Mouse (Mus musculus): ENCODE measurements around the gene Smad3. TPM values are rescaled to one million over a fixed set of nuclear protein-coding genes. Genes with fewer than 3 reads are reported as not detected.

Smad3 gene
- polyA plus RNA-seq, 1 experiment from 2014 or later = 9.0 TPM

DNA sequence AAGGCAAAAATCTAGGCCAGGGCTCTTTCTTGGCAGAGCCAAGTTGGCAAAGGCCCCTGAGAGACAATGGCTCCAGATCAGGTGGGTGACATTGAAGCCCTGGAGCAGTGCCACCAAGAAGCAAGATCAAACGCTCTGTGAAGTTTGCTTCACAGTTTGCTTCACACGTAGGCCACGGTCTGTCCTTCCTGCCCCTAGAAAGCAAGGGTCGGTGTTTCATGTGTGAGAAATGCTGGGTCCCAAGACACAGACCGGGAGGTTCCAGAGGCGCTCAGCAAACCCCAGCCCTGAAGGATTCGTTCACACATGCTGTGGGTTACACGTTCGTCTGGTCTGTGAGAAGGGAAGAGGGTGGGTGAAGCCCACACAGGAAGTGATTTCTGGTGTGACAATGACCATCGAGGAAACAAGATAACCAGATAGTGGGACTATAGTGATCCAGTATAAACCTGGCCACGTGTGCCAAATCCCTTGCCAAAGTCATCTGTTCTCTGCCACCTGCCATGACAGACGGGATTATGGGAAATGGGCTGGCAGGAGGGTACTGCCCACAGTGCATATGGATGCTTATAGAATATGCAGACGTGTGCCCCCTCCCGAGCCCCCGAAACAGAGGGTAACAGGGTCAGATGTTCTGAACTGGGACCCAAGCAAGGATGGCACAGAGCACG is 37.9 kb downstream of the Smad3 start:
- DNase-seq (ENCODE audit: low spot score) = no peak
- Histone ChIP-seq H3K4me3 (replicated peaks; ENCODE audit: low read length) (no peak overlapping the region), H3K4me1 (replicated peaks; ENCODE audit: control insufficient read depth, insufficient read depth, low read length) (peaks cover 10% of the 10 kb centered on the region; the same call in 1 of the 2 replicates), H3K4me2 (replicated peaks) (no peak overlapping the region), H3K36me3 (replicated peaks; ENCODE audit: control insufficient read depth, insufficient read depth) (no peaks in the 10 kb centered on the region), H3K27me3 (ENCODE audit: control insufficient read depth, insufficient read depth, low read length) (no peaks in the 10 kb centered on the region), H3K9me3 (ENCODE audit: control insufficient read depth, low read length) (no peaks in the 10 kb centered on the region), H3K9ac (no peak overlapping the region), H3K27ac (no peak overlapping the region)
- WGBS = 82% methylated on average over 16 of the region's 16 CpGs
- ATAC-seq (ENCODE audit: low FRiP score) = no peak

DNA sequence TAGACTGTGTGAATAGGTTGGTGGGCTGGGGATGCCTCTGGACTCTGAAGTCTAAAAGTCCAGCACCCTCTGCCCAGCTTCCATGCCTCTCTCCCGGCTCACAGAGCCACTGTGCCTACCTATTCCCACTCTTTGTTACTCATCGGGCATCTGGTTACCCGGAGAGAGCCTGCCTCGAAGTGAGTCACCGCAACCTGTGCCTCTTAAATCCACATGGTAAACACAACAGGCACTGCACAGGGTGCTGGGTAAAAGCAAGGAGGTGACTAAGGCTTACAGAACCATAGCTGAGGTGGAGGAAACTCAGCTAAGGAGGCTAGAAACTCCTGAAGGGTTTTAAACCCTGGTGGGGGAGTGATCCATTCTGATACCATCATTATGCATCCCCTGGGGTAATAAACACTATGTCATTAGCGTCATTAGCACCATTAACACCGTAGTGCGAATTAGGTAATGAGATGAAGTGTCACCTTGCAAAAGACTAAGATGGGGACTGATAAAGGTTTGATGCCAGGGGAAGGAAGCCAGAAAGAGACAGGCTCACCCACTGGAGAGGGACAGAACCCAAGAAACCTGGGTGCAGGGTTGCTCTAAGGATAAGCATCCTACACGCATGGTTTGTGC is 38.9 kb downstream of the Smad3 start:
- H3K4me3 ChIP-seq (replicated peaks; ENCODE audit: low read length) = no peak overlapping the region
- H3K36me3 ChIP-seq (replicated peaks; ENCODE audit: control insufficient read depth, insufficient read depth) = no peaks in the 10 kb centered on the region
- no peaks in the 10 kb centered on the region for H3K27me3 ChIP-seq (ENCODE audit: control insufficient read depth, insufficient read depth, low read length)
- H3K9ac ChIP-seq = no peak overlapping the region
- H3K27ac ChIP-seq = no peak overlapping the region
- no peak overlapping the region for H3K4me2 ChIP-seq (replicated peaks)
- no peak for ATAC-seq (ENCODE audit: low FRiP score)
- no peak for DNase-seq (ENCODE audit: low spot score)
- 88% methylated on average over 9 of the region's 9 CpGs for WGBS
- peaks cover 10% of the 10 kb centered on the region; the same call in 1 of the 2 replicates for H3K4me1 ChIP-seq (replicated peaks; ENCODE audit: control insufficient read depth, insufficient read depth, low read length)
- H3K9me3 ChIP-seq (ENCODE audit: control insufficient read depth, low read length) = no peaks in the 10 kb centered on the region

DNA sequence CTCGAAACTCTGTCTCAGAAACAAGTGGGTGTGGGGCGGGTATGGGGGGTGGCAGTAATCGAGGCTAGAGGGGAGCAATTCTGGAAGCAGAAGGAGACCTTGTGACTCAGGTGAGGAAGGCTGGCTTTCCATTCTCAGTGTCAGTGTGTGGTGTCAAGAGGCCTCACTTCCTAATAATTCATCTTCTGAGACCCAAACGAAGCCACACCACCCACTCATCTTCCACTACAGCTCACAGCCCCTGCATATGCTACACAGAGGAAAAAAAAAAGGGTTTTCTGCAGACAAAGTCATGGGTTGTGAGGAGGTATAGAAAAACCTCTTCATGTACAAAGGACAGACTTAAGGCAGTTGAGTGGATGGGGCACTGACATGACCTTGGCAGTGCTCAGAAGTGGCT is 39.6 kb downstream of the Smad3 start:
- Histone ChIP-seq H3K9me3 (ENCODE audit: control insufficient read depth, low read length) (no peaks in the 10 kb centered on the region), H3K27me3 (ENCODE audit: control insufficient read depth, insufficient read depth, low read length) (no peaks in the 10 kb centered on the region)

DNA sequence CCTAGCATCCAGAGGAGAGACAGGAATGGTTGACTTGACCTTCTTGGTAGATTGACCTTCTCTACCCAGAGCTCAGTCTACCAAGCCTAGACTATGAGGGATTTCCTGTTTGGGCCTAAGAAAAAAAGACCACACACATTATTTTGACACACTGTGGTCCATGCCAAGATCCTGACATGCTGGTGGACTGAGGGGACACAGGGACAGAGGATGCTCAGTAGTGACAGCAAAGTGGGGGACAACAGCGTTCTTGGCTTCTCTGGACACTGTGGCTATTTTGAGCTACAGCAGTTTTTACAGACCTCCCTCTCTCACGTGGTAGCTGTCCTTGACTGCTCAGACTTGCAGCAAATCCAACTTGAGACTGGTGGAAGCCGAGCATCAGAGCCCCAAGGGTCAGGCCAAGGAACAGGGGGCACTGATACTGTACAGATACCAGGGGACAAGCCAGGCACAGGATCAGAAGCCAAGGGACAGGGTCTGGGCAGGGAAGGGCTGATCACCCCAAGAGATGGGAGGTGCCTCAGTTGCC is 40.3 kb downstream of the Smad3 start:
- Histone ChIP-seq H3K27ac (no peak overlapping the region), H3K9me3 (ENCODE audit: control insufficient read depth, low read length) (no peaks in the 10 kb centered on the region), H3K4me2 (replicated peaks) (no peak overlapping the region), H3K9ac (no peak overlapping the region), H3K36me3 (replicated peaks; ENCODE audit: control insufficient read depth, insufficient read depth) (no peaks in the 10 kb centered on the region), H3K4me1 (replicated peaks; ENCODE audit: control insufficient read depth, insufficient read depth, low read length) (peaks cover 10% of the 10 kb centered on the region; the same call in 1 of the 2 replicates), H3K27me3 (ENCODE audit: control insufficient read depth, insufficient read depth, low read length) (no peaks in the 10 kb centered on the region), H3K4me3 (replicated peaks; ENCODE audit: low read length) (no peak overlapping the region)
- DNase-seq (ENCODE audit: low spot score) (no peak), ATAC-seq (ENCODE audit: low FRiP score) (no peak)
- 83% methylated on average over 3 of the region's 3 CpGs for WGBS

More for the DNA sequence above, 39.6 kb downstream of the Smad3 start:
- Histone ChIP-seq H3K4me3 (replicated peaks; ENCODE audit: low read length) (no peak overlapping the region), H3K9ac (no peak overlapping the region), H3K4me2 (replicated peaks) (no peak overlapping the region), H3K36me3 (replicated peaks; ENCODE audit: control insufficient read depth, insufficient read depth) (no peaks in the 10 kb centered on the region), H3K4me1 (replicated peaks; ENCODE audit: control insufficient read depth, insufficient read depth, low read length) (peaks cover 10% of the 10 kb centered on the region; the same call in 1 of the 2 replicates), H3K27ac (no peak overlapping the region)
- DNase-seq (ENCODE audit: low spot score) (no peak), ATAC-seq (ENCODE audit: low FRiP score) (no peak)
- WGBS = 91% methylated on average over 4 of the region's 4 CpGs

DNA sequence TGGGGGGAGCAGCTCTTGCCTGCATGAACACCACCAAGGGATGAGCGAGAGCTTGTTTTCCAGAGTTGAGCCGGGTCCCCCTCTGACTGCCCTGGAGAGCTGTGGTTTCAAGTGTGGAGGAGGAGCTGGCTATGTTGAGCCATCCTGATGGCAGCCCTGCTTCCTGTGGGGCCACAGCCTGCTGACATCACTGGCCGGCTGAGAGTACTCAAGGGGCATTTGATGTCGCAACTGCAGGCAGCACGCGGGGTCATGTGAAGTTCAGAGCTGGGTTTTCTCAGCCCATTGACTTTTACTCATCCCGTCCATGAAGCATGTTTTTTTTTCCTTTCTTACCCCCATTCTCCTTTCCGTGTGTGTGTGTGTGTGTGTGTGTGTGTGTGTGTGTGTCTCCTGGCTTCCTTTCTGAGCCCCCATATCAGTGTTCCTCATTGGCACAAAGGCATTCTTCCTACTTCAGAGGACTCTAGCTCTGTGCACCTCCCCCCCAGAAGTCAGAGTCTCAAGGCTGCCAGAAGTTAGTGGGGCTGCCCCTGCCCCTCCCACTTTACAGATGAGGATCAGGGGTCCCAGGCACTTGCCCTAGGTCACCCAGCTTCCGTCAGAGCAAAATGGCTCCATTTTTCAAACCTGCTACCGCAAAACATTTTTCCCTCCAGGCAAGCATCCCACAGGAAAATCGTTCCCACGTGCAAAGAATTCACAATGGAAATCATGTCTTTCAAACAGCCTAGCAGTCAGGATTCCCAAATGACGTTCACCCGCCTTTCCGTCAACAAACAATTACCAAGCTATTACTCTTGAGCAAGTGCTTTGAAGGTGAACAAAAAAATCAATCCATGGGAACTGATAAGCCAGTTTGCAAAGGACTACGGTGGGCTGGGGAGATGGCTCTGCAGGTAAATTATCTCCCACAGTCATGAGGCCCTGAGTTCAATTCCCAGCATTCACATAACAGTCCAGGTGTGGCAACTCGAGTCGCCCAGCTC is 41.4 kb downstream of the Smad3 start:
- Histone ChIP-seq H3K27ac (no peak overlapping the region), H3K36me3 (replicated peaks; ENCODE audit: control insufficient read depth, insufficient read depth) (no peaks in the 10 kb centered on the region), H3K9me3 (ENCODE audit: control insufficient read depth, low read length) (no peaks in the 10 kb centered on the region), H3K9ac (no peak overlapping the region), H3K4me2 (replicated peaks) (no peak overlapping the region), H3K4me3 (replicated peaks; ENCODE audit: low read length) (no peak overlapping the region), H3K4me1 (replicated peaks; ENCODE audit: control insufficient read depth, insufficient read depth, low read length) (peaks cover 10% of the 10 kb centered on the region; the same call in 1 of the 2 replicates), H3K27me3 (ENCODE audit: control insufficient read depth, insufficient read depth, low read length) (no peaks in the 10 kb centered on the region)
- no peak for ATAC-seq (ENCODE audit: low FRiP score)
- WGBS = 29% methylated on average over 18 of the region's 18 CpGs
- peak; percentile 46 for DNase-seq (ENCODE audit: low spot score)

DNA sequence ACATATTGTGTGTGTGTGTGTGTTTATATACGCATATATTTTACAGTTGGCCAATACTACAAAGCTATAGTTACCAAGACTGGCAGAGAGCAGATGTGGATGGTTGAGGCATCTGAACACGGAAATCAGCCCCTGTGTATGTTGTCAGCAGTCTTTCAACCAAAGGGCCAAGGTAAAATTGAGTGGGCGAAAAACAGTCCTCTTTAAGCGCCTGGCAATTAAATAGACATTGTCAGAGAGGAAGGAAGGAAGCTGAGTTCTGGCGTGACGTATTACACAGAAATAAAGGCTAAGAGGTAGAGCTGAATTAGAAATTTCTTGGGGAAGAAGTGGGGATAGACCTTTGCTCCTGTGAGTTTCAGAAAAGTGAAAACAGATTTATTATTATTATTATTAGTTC is 43.2 kb downstream of the Smad3 start:
- no peak overlapping the region for H3K4me3 ChIP-seq (replicated peaks; ENCODE audit: low read length)
- peaks cover 10% of the 10 kb centered on the region; the same call in 1 of the 2 replicates for H3K4me1 ChIP-seq (replicated peaks; ENCODE audit: control insufficient read depth, insufficient read depth, low read length)
- DNase-seq (ENCODE audit: low spot score) (no peak), ATAC-seq (ENCODE audit: low FRiP score) (no peak)
- H3K27me3 ChIP-seq (ENCODE audit: control insufficient read depth, insufficient read depth, low read length) = no peaks in the 10 kb centered on the region
- no peak overlapping the region for H3K27ac ChIP-seq
- H3K4me2 ChIP-seq (replicated peaks) = no peak overlapping the region
- H3K9ac ChIP-seq = no peak overlapping the region
- 86% methylated on average over 6 of the region's 6 CpGs for WGBS
- no peaks in the 10 kb centered on the region for H3K36me3 ChIP-seq (replicated peaks; ENCODE audit: control insufficient read depth, insufficient read depth)
- no peaks in the 10 kb centered on the region for H3K9me3 ChIP-seq (ENCODE audit: control insufficient read depth, low read length)

DNA sequence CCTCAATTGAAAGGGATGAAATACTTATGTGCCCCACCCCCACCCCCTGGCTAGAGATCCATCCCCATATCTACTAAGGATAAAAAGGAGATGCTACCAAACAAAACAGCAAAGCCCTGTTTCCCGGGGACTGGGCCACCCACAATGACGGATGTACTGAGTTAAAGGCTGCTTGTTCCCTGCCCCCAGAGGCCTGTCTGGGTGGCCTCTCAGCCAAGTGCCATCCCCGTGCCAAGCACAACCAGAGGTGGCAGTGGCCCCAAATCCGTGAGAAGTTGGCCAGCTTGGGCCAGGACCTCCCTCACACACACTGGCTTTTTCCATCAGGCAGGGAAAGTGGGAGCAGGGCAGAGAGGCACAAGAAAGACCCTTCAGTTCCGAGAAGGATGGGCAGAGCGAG is 45.0 kb downstream of the Smad3 start:
- peak; percentile 40; the same call in 1 of the 2 replicates for ATAC-seq (ENCODE audit: low FRiP score)
- H3K27ac ChIP-seq = no peak overlapping the region
- no peak overlapping the region for H3K4me3 ChIP-seq (replicated peaks; ENCODE audit: low read length)
- 49% methylated on average over 6 of the region's 6 CpGs for WGBS
- H3K9ac ChIP-seq = no peak overlapping the region
- no peaks in the 10 kb centered on the region for H3K36me3 ChIP-seq (replicated peaks; ENCODE audit: control insufficient read depth, insufficient read depth)
- no peak for DNase-seq (ENCODE audit: low spot score)
- peaks cover 10% of the 10 kb centered on the region; the same call in 1 of the 2 replicates for H3K4me1 ChIP-seq (replicated peaks; ENCODE audit: control insufficient read depth, insufficient read depth, low read length)
- no peak overlapping the region for H3K4me2 ChIP-seq (replicated peaks)
- H3K9me3 ChIP-seq (ENCODE audit: control insufficient read depth, low read length) = no peaks in the 10 kb centered on the region
- H3K27me3 ChIP-seq (ENCODE audit: control insufficient read depth, insufficient read depth, low read length) = no peaks in the 10 kb centered on the region

DNA sequence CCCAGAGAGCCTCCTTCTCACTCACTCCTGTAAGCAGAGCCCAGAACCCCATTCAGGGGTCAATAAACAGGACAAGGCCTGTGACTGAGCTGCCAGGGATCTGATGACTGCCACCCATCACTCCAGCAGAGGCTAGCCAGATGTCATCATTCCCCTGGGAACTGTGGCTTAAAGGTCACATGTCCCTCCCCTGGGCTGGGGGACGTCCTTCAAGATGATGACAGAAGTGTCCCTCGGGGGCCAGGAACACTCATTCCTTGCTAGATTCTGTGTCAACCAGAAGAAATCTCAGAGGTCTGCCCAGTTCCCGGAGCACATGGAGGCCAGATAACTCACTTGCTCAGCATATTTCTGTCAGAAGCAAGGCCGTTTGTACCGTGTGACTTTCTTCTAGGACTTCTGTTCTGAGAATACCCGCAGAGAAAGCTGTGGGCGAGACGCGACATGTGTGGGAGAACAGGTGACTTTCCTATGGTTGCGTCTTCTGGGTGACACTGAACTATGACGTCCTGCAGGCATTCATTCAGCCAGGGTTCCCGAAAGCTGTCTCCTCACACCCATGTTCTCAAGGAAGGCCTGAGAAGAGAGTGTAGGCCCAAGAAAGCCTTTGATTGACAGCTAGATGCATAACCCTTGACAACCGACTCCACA is 46.1 kb downstream of the Smad3 start:
- ATAC-seq (ENCODE audit: low FRiP score) (no peak), DNase-seq (ENCODE audit: low spot score) (no peak)
- H3K27ac ChIP-seq = no peak overlapping the region
- H3K4me3 ChIP-seq (replicated peaks; ENCODE audit: low read length) = no peak overlapping the region
- H3K4me2 ChIP-seq (replicated peaks) = no peak overlapping the region
- H3K9ac ChIP-seq = no peak overlapping the region
- H3K9me3 ChIP-seq (ENCODE audit: control insufficient read depth, low read length) = no peaks in the 10 kb centered on the region
- peaks cover 12% of the 10 kb centered on the region; the same call in 1 of the 2 replicates for H3K4me1 ChIP-seq (replicated peaks; ENCODE audit: control insufficient read depth, insufficient read depth, low read length)
- H3K36me3 ChIP-seq (replicated peaks; ENCODE audit: control insufficient read depth, insufficient read depth) = no peaks in the 10 kb centered on the region
- WGBS = 80% methylated on average over 13 of the region's 13 CpGs
- H3K27me3 ChIP-seq (ENCODE audit: control insufficient read depth, insufficient read depth, low read length) = no peaks in the 10 kb centered on the region
